Mouse (Mus musculus) v-Abl transformed pro-B cells (cell line): ENCODE measurements around the gene Nln.

Experiments
- in situ Hi-C, 2 experiments: fragments of 400-800 bp; cut with MboI; formaldehyde crosslinking; loops; one replicate each; pipeline ENCODE4 v1.15.1; 2025; ENCODE audit not compliant: unreplicated experiment in 2 of 2

Gene Nln

DNA sequence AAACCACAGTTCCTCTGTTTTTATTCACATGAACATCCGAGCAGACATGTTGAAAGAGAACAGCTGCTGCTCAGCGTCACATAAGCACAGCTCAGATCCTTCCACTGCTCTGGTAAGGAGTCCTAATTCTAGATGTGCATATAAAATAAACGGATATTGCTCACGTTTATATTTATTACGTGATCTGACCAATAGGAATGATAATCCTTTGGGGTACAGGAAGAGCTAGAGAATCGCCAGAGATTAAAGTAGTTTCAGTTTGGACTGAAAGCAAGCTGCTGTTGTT is 83.8 kb downstream of the Nln start:
- in situ Hi-C loops, result no loop called here

DNA sequence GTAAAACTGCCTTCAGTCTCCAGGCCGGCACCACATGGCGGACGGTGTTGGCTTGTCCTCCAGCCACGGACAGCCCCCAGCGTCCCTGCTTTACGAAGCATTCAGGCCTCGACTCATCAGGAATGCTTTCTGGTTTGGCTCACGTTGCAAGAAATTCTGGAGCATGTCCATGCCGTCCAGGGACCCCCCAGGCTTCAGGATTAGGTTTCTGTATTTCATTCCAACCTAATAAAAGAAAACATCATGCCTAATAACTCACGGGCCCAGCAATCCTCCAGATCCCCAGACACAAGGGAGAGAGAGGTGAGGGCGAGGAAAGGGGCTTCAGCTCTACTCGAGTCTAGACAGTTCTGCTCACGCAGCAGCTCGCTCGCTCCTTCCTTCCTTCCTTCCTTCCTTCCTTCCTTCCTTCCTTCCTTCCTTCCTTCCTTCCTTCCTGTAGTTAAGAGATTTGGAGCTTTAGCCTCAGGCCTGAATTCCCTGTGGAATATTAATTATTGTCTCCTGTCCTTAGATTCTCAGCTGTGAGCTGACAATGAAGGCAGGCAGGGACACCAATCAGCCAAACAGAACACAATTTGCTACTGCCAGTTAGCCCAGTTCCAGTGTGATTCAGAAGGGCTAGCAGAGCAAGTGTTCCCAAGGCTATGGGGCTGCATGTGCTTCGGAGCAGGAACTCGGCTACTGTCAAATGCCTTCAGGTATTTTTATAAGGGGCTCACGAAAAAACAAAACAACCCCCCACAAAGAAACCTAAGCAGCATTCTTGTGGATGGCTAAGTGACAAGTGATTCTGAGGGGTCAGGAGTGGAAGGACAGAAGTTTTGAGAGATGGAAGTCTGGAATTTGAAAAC is 84.3 kb downstream of the Nln start:
- in situ Hi-C loops, result no loop called here

DNA sequence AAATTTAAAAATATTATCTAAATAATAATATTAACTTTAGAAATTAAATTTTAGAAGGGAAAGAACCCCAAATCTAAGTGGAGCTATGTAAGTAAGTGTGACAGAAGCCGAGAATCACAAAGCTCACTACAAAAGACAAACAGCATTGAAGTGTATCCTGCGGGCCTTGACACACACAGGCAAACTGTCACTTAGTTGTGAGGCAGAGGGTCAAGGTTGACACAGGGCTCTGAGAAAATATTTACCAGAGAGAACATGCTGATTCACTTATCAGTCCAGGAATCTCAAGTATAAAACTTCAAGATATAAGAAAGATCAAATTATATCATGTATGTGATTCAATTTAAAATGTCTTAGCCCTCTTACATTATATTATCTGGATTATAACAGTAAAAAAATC is 85.1 kb downstream of the Nln start:
- in situ Hi-C loops, result no loop called here

DNA sequence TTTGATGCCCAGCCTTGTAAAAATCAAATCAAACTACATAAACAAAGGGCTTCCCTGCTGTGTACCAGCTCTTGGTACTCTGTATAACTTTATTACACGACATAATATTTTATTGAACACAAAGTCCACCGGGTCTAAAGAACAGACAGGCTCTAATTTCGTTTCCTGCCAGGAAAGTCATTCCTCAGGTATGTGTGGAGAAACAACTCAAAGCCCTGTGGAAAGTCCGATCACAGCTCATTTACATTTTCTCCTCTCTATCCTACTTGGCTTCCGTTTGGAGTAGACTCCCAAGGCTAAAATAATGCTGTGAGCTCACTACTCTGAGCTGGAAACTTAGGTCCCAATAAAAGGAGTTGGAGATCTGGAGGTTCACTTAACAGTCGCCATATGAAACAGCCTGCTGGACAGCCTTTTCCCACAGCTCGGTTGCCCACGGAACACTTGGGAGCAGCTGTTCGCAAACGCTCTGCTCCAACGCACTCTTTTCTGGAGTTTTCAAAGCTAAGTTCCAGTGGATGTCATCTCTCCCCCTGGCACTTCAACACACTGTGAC is 86.0 kb downstream of the Nln start:
- in situ Hi-C loops, result no loop called here

DNA sequence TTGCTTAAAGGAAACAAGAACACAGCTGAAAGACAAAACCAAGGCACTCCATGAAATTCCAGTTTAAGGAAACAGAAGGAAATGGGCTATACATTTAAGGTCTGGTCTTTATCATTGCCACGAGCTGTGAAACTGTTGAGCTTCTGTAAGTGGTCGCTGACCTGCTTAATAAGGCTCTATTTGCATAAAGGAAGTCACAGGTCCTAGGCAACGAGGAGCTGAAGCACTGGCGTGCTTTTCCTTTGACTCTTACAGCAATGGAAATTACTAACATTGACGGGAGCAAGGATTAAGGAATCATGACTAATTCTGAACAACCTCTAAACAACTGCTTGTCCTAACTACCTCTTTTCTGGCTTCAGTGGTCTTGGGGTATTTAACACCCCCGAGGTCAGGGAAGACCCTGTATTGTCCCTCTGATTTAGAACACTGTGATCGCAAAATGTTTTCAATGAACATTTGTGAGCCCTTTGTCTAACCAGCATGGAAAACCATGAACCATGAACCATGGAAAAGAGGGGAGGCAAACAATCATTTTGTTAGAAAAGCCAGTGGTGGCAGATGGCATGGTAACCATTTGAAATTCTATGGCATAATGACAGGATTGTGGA is 90.8 kb downstream of the Nln start:
- in situ Hi-C loops, result no loop called here

DNA sequence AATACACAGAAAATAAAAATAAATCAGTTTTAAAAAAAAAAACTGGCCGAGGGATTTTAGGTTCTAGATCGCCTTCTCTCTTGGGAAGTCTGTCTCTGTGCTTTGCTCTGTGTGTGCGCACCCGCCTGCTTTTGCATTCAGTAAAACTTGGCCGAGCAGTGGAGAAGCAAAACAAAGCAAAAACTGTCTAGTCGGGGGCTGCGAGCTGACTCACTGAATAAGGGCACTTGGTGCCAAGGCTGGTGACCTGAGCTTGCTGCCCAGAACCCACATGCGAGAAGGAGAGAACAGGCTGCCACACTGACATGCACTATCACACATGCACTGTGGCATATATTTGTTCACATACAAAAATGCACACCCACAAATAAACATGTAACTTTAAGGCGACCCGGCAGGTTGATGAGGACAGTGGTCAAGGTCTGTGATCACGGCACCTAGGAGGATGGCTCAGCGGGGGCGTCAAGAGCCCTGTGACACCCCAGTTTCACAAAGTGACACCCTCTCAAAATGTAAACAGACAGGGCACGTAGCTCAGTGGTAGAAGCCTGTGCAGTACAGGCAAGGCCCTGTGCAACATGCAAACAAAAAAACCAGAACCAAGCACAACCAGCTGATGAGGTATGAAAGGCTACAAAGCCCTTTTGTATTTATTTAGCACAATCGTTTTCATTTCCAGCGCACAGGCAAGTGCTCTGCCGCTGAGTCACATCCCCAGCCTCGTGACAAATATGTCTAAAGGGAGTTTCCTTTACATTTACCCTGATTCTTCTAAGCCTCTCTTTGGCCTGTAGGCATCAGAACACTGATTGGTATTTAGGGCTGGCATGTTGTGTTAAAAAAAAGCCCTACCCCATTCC is 93.9 kb downstream of the Nln start:
- in situ Hi-C loops, result no loop called here

DNA sequence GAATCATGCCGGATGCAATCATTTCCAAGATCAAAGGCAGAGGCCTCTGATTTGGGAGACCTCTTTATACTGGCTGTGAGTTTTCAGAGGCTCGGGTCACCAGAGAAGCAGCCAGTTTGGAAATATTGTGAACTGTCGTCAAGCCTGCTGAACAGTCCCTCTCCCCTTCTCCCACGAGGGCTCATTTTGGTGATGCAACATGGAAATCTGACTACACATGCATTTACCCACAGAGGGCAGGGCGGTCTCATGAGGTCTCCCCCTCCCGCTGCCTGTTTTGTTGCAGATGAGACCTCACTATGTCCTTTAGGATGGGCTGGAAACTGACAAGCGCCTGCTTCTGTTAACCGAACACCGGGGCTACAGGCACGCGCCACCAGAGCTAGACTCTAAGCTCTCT is 95.4 kb downstream of the Nln start:
- in situ Hi-C loops, result no loop called here

DNA sequence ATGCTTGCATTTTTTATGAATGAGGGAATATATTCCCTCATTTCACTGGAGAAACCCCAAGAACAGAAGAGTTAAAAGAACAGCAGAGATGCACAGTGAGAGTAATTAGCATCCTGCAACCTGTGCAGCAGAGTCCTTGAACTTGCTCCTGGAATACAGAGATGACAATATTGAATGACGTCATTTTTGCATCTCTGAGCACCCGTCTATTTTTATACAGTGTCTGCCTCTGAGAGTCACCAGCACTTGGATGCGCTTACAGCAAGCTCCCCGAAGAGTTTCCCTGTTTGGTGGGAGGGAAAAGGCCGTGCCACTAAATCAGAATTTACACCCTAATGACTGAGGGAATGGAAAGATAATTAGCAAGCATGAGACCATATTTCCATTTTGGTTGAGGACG is 96.0 kb downstream of the Nln start:
- in situ Hi-C loops, result no loop called here

DNA sequence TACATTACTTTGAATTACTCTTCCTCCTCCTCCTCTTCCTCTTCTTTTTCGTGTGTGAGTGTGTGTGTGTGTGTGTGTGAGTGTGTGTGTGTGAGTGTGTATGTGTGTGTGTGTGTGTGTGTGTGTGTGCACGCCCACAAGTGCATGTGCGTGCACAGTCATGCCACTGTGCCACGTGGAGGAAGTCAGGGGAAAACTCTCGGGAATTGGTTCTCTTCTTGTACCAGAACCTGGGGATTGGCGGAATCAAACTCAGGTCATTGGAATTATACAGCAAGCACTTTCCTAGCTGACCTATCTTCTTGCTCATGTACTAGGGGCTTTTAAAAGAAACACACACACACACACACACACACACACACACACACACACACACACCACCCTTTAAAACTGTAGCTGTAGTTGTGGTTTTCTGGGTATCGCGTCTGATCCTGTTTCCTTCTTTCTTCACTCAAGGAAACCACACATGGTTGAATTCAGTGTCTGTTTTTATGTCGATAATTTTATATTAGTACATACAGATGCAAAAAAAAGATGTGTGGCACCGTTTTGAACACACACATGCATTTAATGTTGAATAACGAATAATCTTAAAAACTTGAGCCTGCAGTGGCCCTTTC is 97.1 kb downstream of the Nln start:
- in situ Hi-C loops, result no loop called here

DNA sequence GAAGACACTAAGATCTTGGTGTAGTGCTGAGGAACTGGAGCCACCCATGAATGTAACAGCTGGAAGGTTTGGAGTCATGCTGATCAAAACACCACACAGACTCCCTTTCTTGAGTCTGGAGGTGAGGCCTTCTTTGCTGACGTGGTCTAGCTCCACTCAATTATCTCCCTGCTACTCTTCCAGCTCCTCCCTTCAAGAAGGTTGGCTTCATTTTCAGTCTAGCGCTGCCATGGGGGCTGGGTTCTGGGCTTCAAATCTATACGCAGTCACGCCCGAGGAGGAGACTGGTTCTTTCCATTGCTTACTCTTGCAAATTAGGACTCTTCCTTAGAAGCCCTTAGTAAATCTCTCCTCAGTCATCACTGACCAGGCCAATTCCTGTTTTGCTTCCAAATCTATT is 98.1 kb downstream of the Nln start:
- in situ Hi-C loops, result no loop called here

DNA sequence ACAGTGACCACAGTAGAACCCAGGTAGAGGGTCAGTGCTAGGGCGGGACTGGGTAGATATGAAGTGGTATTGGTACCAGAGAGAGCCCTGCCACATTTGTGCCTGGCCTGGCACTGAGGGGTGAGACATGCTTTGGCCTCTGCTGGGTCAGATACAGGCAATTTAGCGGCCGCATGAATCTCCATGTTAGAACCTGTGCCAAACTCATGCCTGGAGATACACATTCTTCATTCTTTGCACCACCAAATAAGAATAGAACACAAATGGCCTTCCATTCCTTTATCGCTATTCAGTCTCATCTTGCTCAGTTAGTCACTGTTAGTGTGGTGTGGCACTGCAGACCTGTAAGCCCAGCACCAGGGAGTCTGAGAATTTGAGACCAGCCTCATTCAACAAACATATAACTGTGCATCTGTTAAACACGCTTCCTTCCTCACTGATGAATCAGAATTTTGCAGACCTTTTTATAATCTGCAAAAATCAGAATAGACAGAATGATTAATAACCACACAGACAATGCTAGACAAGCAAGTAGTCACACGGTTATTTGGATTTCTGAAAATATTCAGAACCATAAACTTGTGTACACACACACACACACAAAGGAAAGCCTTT is 104.1 kb downstream of the Nln start:
- in situ Hi-C loops, result no loop called here

DNA sequence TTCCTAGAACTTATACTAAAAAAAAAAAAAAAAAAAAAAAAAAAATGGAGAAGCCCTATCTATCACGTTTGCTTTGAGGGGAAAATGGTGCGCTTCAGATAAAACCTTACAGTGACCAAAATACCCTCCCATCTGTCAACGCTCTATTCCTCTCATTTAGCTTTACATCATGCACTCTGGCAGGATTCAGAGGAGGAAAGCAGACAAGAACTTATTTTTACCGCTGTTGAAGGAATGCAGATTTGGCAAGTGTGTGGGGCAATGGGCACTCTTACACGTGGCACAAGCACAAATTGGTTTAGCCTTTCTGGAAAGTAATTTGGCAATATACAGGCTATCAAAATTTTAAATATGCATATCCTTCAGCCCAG is 115.3 kb downstream of the Nln start:
- in situ Hi-C loops, result no loop called here

DNA sequence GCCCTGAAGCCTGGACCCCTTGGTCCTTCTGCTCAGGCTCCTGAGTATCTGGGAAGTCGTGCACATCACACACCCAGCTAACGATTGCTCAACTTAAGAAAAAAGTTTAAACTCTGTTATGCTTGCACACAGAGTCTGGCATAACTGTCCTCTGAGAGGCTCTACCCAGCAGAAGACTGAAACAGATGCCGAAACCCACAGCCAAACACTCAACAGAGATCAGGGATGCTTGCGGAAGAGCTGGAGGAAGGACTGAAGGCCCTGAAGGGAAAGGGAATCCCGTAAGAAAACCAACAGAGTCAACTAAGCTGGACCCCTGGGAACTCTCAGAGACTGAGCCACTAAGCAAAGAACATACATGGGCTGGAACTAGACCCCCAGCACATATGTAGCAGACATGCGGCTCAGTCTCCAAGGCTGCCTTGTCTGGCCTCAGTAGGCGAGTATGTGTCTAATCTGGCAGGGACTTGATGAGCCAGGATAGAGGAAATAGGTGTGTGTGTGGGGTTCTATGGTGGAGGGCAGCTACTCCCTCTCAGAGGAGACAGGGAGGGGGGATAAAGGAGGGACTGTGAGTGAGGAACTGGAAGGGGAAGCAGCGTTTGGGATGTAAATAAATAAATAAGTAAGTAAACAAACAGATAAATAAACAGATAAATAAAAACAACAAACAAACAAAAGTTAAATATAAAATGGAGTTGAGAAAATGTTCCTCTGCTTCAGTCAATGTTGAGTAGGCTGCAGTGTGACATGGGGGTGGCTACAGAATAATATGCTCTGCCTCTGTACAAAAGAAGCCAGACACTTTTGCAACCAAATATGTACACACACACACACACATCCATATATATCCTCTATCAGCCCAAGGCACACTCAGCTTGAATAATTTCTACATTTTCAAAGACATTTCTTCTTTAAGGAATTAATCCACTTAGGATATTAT is 116.0 kb downstream of the Nln start:
- in situ Hi-C loops, result no loop called here

DNA sequence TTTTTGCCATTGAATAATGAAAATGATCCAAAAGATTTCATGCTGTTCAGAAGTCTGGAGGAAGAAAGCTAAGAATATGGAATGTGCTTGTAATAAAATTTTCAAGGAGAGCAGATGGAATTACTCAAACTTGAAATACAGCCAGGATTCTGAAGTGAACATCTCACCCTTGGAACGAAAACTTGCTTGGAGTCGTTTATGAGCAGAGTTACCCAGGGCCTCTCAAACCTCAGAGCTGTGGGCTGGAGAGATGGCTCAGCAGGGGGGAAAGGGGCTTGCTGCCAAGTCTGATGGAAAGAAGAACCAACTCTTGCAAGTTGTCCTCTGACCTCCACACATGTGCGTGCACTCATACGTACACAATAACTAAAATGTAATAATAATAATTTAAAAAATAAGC is 122.8 kb downstream of the Nln start:
- in situ Hi-C loops, result no loop called here

DNA sequence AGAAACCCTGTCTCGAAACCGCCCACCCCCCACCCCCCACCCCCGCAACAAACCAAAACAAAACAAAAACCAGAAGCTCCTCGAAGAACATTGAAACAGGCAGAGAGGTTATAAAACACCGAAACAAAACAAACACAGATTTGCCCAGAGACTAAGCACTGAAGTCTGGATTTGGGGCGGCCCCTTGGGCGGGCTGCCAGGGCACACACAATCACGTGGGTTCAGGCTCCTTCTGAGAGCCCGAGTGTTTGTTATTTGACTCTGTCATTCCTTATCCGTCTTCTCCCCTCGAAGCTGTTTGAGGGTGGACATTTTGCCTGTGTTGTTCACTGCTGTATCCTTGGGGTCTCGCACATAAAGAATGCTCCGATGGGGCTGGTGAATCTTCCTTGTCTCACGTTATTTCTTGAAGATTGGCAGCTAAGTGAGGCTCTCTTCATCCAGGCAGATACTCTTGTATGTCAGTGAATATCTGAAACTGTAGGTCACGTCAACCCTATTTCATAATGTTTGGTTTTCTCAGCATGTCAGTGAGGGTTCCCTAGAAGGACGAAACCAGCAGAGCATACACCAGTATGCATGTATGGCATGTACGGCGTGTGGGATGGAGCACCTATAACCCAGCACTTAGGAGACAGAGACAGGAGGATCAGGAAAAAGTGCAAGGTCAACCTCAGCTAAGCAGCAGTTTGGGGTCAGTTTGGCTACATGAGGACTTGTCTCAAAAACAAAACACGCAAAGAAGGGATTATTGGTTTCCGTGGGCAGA is 123.7 kb downstream of the Nln start:
- in situ Hi-C loops, result no loop called here

DNA sequence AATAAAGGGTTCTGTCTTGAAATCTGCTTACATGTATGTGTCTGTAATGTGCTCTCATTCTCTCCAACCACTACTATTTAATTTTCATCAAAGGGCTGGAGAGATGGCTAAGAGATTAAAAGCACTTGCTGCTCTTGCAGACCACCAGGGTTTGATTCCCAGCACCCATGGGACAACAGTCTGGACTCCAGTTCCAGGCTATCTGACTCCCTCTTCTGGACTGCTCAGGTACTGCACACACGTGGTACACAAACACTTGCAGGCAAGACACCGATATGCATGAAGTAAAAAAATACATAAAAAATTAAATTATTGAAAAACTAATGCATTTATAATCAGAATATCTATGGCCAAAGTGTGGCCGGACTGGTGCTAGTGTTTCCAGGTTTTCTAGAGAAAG is 127.0 kb downstream of the Nln start:
- in situ Hi-C loops, result no loop called here

DNA sequence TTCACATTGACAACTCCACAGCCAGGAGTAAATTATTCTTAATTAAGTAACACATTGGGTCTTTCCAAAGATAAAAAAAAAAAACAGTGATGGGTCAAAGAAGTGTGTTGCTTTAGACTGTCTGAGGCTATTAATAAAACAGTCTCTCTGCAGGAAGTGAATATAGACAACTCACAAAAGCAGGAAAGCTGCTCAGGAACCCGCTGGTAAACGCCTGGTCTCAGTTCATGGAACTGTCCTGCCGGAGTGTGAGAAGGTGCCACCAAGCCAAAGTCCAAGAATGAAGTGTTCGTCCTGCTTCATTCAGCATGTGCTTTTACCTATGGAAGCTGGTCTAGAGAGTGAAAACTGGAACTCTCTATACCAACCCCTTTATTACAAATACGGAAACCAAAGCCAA is 129.0 kb downstream of the Nln start:
- in situ Hi-C loops, result no loop called here

DNA sequence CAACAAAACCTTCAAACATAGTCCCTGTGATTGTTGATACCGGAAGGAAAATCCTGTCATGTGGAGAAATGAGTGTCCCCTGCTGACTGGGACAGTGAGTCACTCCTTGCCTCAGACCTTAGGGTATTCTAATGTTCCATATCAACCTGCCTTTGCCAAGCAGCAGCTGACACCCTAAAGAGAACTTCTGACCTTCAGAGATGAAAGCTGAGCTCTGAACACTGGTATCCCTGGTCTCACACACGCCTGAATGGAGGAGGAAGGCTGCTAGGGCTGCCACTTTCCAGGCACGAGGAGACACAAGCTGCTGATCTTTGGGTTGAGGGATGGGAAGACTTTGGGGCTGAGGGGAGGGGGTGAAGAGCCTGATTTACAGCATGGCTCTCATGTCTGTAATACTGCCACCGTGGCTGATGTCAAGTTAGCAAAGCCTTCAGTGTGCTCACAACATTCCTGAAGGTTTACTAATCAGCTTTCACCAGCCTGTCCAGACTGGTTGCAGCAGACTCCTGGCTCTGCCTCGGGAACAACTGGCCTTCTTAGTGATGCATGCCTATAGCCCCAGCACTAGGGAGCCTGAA is 131.0 kb downstream of the Nln start:
- in situ Hi-C loops, result no loop called here
